Mouse (Mus musculus) lung, adult 2 months (tissue): ENCODE data around the gene Snapc3. TPM values are rescaled to one million over a fixed set of nuclear protein-coding genes. Genes with fewer than 3 reads are reported as not detected.

Experiments
- DNase-seq: peaks from one replicate; pipeline ENCODE4 v3.0.0; 2022
- H3K4me1 ChIP-seq: fragments of 200-500 bp; 2 replicates; pipeline ENCODE4 v1.6.1; 2011; ENCODE audit warnings: low read length; ENCODE audit not compliant: control insufficient read depth, insufficient read depth
- H3K4me3 ChIP-seq: fragments of 200-500 bp; replicated peaks from 2 replicates; pipeline ENCODE3; 2011; ENCODE audit warnings: low read depth, mild to moderate bottlenecking, control low read depth, low read length; ENCODE audit errors: extremely low read depth
- CTCF ChIP-seq: fragments of 200-500 bp; IDR thresholded peaks from 2 replicates; pipeline ENCODE4 v1.5.1; 2011; ENCODE audit warnings: mild to moderate bottlenecking, low read length, control low read depth; ENCODE audit not compliant: insufficient read depth
- POLR2A ChIP-seq: fragments of 200-500 bp; IDR thresholded peaks from 2 replicates; pipeline ENCODE4 v1.6.1; 2011; ENCODE audit warnings: low read depth, mild to moderate bottlenecking, control low read depth, low read length, borderline replicate concordance; ENCODE audit errors: extremely low read depth
- WGBS: fragments of 180-500 bp; shearing (Covaris S2); methylation state at CpG from one replicate; pipeline ENCODE4 v1.1.7; 2018; 5-methylcytosine and 5-hydroxymethylcytosine counted together
- polyA plus RNA-seq: library from polyadenylated mRNA; depleted of rRNA; stranded (reverse); fragments of >200 nt; gene quantifications from 2 replicates; pipeline ENCODE4 v1.2.3, GENCODE M21; 2012; rRNA removed

Snapc3 gene
- polyA plus RNA-seq: 15.0 and 18.9 TPM in 2 replicates

DNA sequence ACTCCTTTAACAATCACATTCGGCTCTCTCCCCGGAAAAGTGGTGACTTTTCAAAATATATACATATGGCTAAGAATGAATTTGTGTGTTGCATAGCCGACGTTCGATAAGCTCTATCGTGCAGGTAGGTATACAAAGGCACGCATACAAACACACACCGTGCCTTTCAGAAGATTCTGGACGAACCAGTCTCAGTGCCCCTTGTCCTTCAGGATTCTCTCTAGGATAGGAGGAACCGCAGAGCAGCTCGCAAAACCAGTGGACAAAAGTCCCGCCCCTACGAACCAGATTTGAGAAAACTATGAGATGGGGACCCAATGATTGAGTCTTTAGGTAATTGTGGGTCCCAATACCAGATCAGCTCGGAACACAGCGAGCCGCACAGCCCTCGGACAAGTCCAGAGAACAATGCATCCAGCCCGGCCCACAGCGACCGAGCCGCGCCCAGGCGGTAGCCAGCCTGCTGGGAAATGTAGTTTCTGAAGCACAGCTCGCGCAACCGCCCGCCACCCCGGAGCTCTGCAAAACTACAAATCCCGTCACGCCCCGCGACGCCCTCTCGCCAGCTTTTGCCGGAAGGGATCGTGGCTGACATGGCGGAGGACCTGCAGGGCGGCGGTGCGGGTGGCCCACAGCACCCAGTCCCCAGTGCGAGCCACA is at the start of gene Snapc3:
Snapc3 (plus strand) TSS at position 565 of the 660 bp plus-strand sequence.
- TF ChIP-seq CTCF (no peak), POLR2A (peak; percentile 81; the same call in 1 of the 2 replicates)
- H3K4me1 ChIP-seq: peaks cover 2% of the 10 kb centered on the region; the same call in 1 of the 2 replicates
- under 1% methylated on average over 41 of the region's 41 CpGs for WGBS
- H3K4me3 ChIP-seq: peak within 1 kb of the TSS; percentile 94
- peak; percentile 93 for DNase-seq

GRCm38 (mm10) chr4:83373381-83373780 is 44.1 kb upstream of the Snapc3 start:
- Histone ChIP-seq H3K4me3 (no peak overlapping the region), H3K4me1 (no peaks in the 10 kb centered on the region)
- TF ChIP-seq CTCF (no peak), POLR2A (no peak)
- WGBS: 44% methylated on average over 4 of the region's 4 CpGs
- DNase-seq: no peak

GRCm38 (mm10) chr4:83375650-83376049 is 41.9 kb upstream of the Snapc3 start:
- WGBS: 80% methylated on average over 6 of the region's 6 CpGs
- no peak for TF ChIP-seq POLR2A
- TF ChIP-seq CTCF: no peak
- H3K4me3 ChIP-seq: no peak overlapping the region
- no peaks in the 10 kb centered on the region for H3K4me1 ChIP-seq
- DNase-seq: no peak

DNA sequence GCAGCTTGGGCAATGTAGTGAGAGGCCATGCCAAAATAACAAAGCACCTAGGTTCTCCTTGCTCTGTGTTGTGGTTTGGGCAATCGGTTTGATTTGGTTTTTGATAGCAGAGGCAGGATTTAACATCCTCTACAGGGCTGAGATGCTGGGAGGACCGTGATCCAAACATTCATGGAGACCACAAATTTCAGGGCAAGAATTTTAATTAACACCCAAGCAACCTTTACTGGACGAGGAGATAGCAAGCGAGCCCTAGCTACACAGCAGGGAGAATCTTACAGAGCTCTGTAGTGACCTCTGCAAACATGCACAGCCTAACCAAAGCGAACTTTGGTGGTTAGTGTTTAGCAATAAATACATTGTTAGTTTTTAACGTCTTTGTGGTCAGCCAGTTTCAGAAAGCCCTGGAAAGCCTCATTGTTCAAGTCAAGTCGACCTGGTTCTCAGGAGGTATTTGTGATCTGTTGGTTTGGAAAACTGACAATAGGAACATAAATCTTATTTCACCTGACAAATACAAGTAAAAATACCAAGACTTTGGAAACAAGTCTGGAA is 41.0 kb upstream of the Snapc3 start:
- H3K4me1 ChIP-seq: no peaks in the 10 kb centered on the region
- no peak for DNase-seq
- WGBS: 59% methylated on average over 7 of the region's 7 CpGs
- no peak overlapping the region for H3K4me3 ChIP-seq
- TF ChIP-seq CTCF: no peak
- TF ChIP-seq POLR2A: no peak

DNA sequence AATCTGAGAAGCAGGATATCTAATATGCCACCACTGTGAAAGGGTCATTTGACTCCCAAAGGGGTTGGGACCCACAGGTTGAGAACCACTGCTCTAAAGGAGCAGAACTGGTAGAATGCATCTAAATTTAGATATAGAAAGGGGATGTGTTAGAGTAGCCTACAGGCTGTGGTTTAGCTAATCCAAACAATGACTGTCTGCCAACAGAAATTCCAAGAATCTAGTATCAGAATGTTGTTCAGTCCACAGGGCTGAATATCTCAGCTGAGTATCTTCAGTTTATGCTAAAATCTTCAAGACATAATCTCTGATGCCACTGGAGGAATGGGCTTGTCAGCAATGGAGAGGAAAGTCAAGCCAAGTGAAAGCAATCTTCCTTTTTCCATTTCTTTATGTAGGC is 38.5 kb upstream of the Snapc3 start:
- no peaks in the 10 kb centered on the region for H3K4me1 ChIP-seq
- H3K4me3 ChIP-seq: no peak overlapping the region
- TF ChIP-seq POLR2A: no peak
- TF ChIP-seq CTCF: no peak
- no peak for DNase-seq

DNA sequence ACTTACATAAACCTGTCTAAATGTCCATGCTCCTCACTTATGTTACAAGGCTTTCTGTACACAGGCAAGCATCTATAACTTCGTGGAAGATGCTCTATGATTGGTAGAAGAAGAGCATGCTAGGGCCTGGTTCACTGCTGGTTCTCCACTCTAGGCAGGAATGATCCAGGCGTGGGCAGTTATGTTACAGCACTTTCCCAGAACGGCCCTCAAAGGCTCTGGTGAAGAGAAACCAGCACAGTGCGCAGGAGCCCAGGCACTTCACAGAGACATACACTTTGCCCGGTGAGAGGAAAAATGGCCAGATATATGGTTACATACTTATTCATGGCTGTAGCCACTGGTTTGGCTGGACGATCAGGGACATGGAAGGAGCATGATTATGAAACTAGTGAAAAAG is 37.8 kb upstream of the Snapc3 start:
- Histone ChIP-seq H3K4me3 (no peak overlapping the region), H3K4me1 (no peaks in the 10 kb centered on the region)
- 83% methylated on average over 6 of the region's 6 CpGs for WGBS
- DNase-seq: no peak
- TF ChIP-seq CTCF (no peak), POLR2A (no peak)

DNA sequence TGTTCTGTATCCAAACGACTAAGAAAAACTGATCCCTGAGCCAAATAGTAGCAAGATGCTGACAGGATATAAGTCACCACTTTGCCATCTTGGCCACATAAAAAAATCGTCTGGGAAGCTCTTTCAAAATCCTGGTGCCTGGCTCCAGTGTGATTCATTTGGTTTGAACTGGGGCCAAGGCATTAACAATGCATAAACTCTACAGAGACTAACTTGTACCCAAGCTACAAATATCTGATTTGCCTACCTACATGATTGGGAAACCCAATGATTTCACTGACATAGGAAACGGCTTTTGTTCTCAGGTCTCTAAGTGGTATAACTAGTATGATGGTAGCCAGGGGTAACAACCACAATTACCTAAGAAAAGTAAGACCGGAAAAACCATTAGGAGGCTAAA is 37.3 kb upstream of the Snapc3 start:
- H3K4me3 ChIP-seq: no peak overlapping the region
- no peaks in the 10 kb centered on the region for H3K4me1 ChIP-seq
- DNase-seq: no peak
- WGBS: 54% methylated on average over 4 of the region's 4 CpGs
- TF ChIP-seq POLR2A (no peak), CTCF (no peak)

DNA sequence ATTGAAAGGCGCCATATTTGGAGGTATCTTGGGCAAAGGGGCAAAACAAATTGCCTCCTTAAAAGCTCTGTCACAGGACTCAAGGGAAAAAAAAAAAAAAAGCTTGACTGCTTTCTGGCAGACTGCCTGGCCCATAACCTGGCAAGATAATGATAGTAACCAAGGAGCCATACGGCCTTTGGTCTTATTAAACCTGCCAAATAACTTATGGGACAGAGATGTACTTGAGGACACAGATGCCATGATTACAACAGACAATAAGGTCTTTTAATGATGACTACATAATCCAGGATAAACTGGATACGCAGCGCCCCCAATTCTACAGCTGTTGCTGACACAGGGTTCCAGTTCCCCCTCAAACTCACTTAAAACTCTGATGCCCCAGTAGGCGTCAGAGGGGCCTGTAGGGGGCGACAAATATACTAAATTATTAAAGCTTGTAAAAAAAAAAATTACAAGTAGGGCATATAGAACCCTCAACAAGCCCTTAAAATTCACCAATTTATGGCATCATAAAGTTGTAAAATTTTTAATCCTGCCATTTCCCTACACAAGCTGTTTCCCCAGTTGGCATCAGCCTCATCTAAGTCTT is 33.5 kb upstream of the Snapc3 start:
- H3K4me1 ChIP-seq: no peaks in the 10 kb centered on the region
- 55% methylated on average over 6 of the region's 6 CpGs for WGBS
- TF ChIP-seq CTCF (0 out of 2 replicates have a peak, but pooled peaks have one; percentile 13), POLR2A (no peak)
- no peak overlapping the region for H3K4me3 ChIP-seq
- peak; percentile 23 for DNase-seq

DNA sequence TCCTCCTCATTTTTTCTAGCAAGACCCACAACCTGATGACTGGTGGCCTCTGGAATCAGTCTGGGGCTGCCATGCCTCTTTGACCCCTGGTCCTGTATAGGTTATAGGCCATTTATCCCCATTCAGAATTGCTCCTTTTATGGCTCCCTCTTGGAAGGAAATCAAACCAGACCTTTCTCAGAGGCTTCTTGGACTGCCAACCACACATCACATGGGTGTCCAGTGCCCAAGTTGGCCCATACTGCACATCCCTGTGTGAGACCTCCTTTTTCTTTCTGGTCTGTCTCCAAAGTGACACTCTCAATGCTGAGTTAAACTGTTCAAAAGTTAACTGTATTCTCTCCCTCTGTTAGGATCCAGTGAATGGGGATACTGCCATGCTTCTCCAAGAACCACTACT is 32.4 kb upstream of the Snapc3 start:
- no peaks in the 10 kb centered on the region for H3K4me1 ChIP-seq
- no peak overlapping the region for H3K4me3 ChIP-seq
- DNase-seq: no peak
- no peak for TF ChIP-seq POLR2A
- no peak for TF ChIP-seq CTCF

- no peak for DNase-seq
- no peaks in the 10 kb centered on the region for H3K4me1 ChIP-seq
- H3K4me3 ChIP-seq: no peak overlapping the region
- 44% methylated on average over 2 of the region's 2 CpGs for WGBS
- TF ChIP-seq POLR2A (no peak), CTCF (no peak)
These were observed 27.0 kb upstream of the Snapc3 start for GRCm38 (mm10) chr4:83390551-83390950.
